Mouse (Mus musculus) cerebellum, adult 2 months (tissue): ENCODE data around the gene Tnik.

Experiments used
- CTCF ChIP-seq: fragments of 200-500 bp; IDR thresholded peaks from 2 replicates; pipeline ENCODE4 v1.5.1; 2011; ENCODE audit warnings: low read depth, mild to moderate bottlenecking, control low read depth, low read length, moderate library complexity, borderline replicate concordance; ENCODE audit not compliant: insufficient read depth
- POLR2A ChIP-seq: fragments of 200-500 bp; IDR thresholded peaks from 2 replicates; pipeline ENCODE4 v1.6.1; 2011; ENCODE audit warnings: low read length, control low read depth, borderline replicate concordance; ENCODE audit not compliant: insufficient read depth

GRCm38 (mm10) chr3:28306852-28307251 lies 43.8 kb downstream of the Tnik start:
- TF ChIP-seq POLR2A (no peak), CTCF (no peak)
